Mouse (Mus musculus) stomach, embryonic 16.5 days (tissue): ENCODE measurements at regions not wholly inside any gene's neighbourhood (a gene's known extent, or its start where the extent isn't known, plus 50 kb on each side); places are given as distances from the start of the nearest gene placed in this dataset.

Experiments used
- ATAC-seq: fragments of 200-750 bp; cut with Nextera tagmentation; 2 replicates; pipeline ENCODE4 v1.8.0; 2017; ENCODE audit warnings: moderate number of reproducible peaks, moderate TSS enrichment; ENCODE audit not compliant: insufficient read depth, low FRiP score
- H3K27ac ChIP-seq: fragments of 300-500 bp; sonication (generic); 2 replicates; pipeline ENCODE4 v1.5.1; 2014; ENCODE audit warnings: low read length
- H3K27me3 ChIP-seq: fragments of 300-500 bp; sonication (generic); 2 replicates; pipeline ENCODE4 v1.6.1; 2014; ENCODE audit warnings: low read length, control low read depth, mixed read lengths; ENCODE audit not compliant: control insufficient read depth, insufficient read depth
- H3K36me3 ChIP-seq: fragments of 300-500 bp; sonication (generic); 2 replicates; pipeline ENCODE4 v1.6.1; 2014; ENCODE audit warnings: low read length; ENCODE audit not compliant: control insufficient read depth, insufficient read depth
- H3K4me1 ChIP-seq: fragments of 300-500 bp; sonication (generic); 2 replicates; pipeline ENCODE4 v1.6.1; 2014; ENCODE audit warnings: low read length, control low read depth, mixed read lengths; ENCODE audit not compliant: control insufficient read depth, insufficient read depth
- H3K4me2 ChIP-seq: fragments of 300-500 bp; sonication (generic); 2 replicates; pipeline ENCODE4 v1.6.1; 2014; ENCODE audit warnings: low read depth, low read length, mixed read lengths
- H3K4me3 ChIP-seq: fragments of 300-500 bp; sonication (generic); replicated peaks from 2 replicates; pipeline ENCODE4 v1.5.1; 2014; ENCODE audit warnings: mild to moderate bottlenecking, low read length
- H3K9ac ChIP-seq: fragments of 300-500 bp; sonication (generic); 2 replicates; pipeline ENCODE4 v1.6.1; 2014; ENCODE audit warnings: low read length
- H3K9me3 ChIP-seq: fragments of 300-500 bp; sonication (generic); replicated peaks from 2 replicates; pipeline ENCODE4 v1.6.1; 2016; ENCODE audit warnings: low read length, control low read depth; ENCODE audit not compliant: control insufficient read depth
- WGBS: fragments of 180-500 bp; shearing (Covaris S2); extraction: QIAGEN DNeasy Blood & Tissue Kit; methylation state at CpG from one replicate; pipeline ENCODE4 v1.1.7; 2014; 5-methylcytosine and 5-hydroxymethylcytosine counted together

DNA sequence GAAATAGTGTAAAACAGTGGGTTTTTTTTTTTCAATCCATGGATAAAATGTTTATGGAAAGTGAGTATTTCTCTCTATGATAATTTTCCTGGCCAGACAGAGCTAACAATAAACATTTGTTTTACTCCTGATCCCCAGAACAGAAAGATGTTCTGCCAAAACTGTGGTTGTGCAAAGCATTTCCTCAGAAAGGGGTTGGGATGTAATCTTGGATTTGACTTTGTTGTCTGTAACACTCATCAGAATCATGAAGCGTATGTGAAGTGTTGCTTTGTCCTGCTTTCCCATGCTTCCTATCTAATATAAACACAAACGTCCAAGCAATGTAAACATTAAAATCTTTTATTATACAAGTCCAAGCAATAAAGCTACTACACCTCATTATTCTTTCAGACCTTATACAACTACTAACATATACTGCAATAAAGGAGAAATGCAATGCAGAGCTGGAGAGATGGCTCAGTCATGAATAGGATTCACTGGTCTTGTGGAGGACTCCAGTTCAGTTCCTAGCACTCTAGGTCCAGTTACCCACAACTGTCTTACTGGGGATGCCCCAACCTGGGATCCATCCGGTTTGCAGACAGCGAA, 766.5 kb upstream of the Frg1 start:
- no peak overlapping the region for H3K4me2 ChIP-seq
- WGBS: 58% methylated on average over 4 of the region's 4 CpGs
- H3K4me3 ChIP-seq: no peak overlapping the region
- no peaks in the 10 kb centered on the region for H3K27me3 ChIP-seq
- no peak for ATAC-seq
- H3K9me3 ChIP-seq: no peaks in the 10 kb centered on the region
- no peaks in the 10 kb centered on the region for H3K36me3 ChIP-seq
- H3K27ac ChIP-seq: no peak overlapping the region
- no peak overlapping the region for H3K9ac ChIP-seq
- no peaks in the 10 kb centered on the region for H3K4me1 ChIP-seq

DNA sequence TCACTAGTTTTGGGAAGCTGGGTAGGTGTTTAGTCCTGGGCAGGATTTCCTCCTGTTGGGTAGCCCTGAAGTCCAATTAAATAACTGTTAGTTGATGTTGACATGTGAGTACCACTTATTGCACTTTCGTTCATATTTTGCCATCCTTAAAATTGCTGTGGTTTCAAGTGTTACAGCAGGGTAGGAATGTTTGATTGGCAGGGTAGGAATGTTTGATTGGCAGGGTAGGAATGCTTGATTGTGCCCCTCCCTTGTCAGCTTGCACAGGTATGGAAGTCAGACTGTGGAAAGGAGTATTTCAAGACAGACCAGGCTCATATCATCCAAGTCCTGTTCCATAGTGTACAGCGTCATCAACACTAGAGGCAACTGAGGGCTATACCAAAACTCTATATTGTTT, 745.6 kb upstream of the Frg1 start:
- Histone ChIP-seq H3K4me2 (no peak overlapping the region), H3K4me1 (no peaks in the 10 kb centered on the region), H3K27ac (no peak overlapping the region), H3K27me3 (no peaks in the 10 kb centered on the region), H3K9ac (no peak overlapping the region), H3K4me3 (no peak overlapping the region), H3K9me3 (no peaks in the 10 kb centered on the region), H3K36me3 (no peaks in the 10 kb centered on the region)
- WGBS: 89% methylated on average over 2 of the region's 2 CpGs
- ATAC-seq: no peak

DNA sequence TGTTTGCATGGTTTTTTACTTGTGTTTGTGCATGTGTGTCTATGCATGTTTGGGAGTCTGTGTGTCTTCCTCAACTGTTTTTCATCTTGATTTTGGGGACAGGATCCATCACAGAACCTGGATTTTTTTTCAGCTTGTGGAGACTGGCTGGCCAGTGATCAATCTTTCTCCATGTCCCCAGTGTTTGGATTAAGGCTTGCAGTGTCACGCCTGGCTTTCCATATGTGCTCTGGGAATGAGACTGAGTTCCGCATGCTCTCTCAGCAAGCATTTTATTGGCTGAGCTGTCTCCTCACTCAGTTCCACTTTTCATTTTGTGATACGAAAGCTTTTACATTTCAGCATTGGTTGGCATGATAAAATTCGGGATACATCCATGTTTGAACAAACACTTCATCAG, 740.1 kb upstream of the Frg1 start:
- Histone ChIP-seq H3K9me3 (no peaks in the 10 kb centered on the region), H3K4me3 (no peak overlapping the region), H3K27me3 (no peaks in the 10 kb centered on the region), H3K27ac (no peak overlapping the region), H3K4me1 (no peaks in the 10 kb centered on the region), H3K36me3 (no peaks in the 10 kb centered on the region), H3K9ac (no peak overlapping the region), H3K4me2 (no peak overlapping the region)
- 47% methylated on average over 4 of the region's 4 CpGs for WGBS
- ATAC-seq: no peak

DNA sequence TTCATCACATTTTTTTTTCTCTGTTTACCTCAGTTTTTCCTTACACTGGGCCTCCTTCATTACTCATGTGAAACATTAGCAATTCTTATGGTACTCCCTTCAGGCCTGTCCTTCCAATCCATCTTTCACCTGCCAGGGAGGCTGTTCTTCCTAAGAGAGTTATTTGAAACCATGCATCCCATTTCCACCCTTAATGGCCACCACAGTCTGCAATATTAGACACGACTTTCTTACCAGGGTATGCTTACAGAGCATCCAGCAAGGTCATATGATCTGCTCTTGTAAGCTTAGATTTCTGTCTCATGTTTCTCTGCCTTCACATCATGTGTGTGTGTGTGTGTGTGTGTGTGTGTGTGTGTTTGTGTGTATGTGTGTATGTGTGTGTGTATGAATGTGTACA, 739.7 kb upstream of the Frg1 start:
- Histone ChIP-seq H3K27ac (no peak overlapping the region), H3K36me3 (no peaks in the 10 kb centered on the region), H3K9ac (no peak overlapping the region), H3K4me2 (no peak overlapping the region), H3K27me3 (no peaks in the 10 kb centered on the region), H3K4me1 (no peaks in the 10 kb centered on the region), H3K4me3 (no peak overlapping the region), H3K9me3 (no peaks in the 10 kb centered on the region)
- ATAC-seq: no peak
- 40% methylated on average over 1 of the region's 1 CpGs for WGBS

DNA sequence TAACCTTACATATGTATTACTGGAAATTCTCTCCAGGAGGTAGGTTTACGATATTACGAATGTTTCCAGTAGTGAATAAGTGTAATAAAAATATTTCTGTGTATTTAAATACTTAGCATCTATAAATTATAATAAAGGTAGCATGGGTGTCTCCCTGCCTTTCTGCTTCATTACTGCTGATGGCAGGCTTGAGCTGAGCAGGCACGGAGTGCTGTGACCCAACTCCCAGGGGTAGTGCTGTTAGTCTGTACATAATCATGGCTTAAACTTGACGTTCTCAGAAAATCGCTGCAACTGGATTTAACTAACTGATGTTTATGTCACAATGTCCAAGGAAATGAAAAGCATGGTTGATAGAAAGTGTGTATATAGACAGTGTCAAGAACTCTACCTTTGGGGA, 727.8 kb upstream of the Frg1 start:
- H3K9me3 ChIP-seq: no peaks in the 10 kb centered on the region
- no peaks in the 10 kb centered on the region for H3K4me1 ChIP-seq
- no peaks in the 10 kb centered on the region for H3K36me3 ChIP-seq
- no peak for ATAC-seq
- H3K4me2 ChIP-seq: no peak overlapping the region
- WGBS: 63% methylated on average over 5 of the region's 5 CpGs
- no peak overlapping the region for H3K9ac ChIP-seq
- H3K4me3 ChIP-seq: no peak overlapping the region
- H3K27ac ChIP-seq: no peak overlapping the region
- H3K27me3 ChIP-seq: no peaks in the 10 kb centered on the region

DNA sequence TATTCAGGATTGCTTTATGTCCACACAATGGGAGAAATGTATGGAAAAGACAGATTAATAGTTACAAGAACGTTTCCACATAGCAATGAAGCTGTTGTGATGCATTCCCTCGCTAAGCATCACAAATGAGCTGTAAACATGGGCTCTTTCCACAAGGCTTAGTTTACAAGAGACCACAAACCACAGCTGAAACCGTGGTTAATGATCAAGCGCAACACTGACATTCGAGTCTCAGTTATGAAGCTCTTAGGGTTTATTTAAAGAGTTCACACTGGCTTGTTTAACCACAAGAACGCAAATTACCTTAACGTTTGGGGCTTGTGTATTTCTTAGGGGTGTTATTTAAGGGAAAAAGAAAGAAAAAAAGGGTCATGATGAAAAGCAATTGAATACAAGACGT, 727.3 kb upstream of the Frg1 start:
- no peaks in the 10 kb centered on the region for H3K36me3 ChIP-seq
- no peak overlapping the region for H3K4me3 ChIP-seq
- H3K4me1 ChIP-seq: no peaks in the 10 kb centered on the region
- H3K27ac ChIP-seq: no peak overlapping the region
- 54% methylated on average over 8 of the region's 8 CpGs for WGBS
- H3K9ac ChIP-seq: no peak overlapping the region
- no peaks in the 10 kb centered on the region for H3K27me3 ChIP-seq
- no peaks in the 10 kb centered on the region for H3K9me3 ChIP-seq
- ATAC-seq: no peak
- H3K4me2 ChIP-seq: no peak overlapping the region

DNA sequence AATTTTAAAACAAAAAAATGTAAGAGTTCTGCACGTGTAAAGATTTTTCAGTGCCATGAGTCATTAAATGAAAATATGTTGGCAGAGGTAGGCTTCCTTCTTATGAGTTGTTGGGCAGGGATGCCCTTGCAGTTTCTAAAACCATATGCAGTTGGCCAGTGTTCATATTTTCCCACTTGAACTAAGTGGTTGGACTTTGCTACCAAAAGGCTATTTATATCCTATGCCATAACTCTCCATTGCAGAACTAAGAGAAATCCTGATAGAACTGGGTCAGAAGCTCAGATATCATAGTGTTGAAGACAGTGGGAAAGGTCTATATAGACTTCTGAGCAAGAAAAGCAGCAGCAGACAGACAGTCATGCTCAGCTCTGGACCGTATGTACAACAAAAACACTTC, 690.7 kb upstream of the Frg1 start:
- H3K9me3 ChIP-seq: no peaks in the 10 kb centered on the region
- H3K4me1 ChIP-seq: no peaks in the 10 kb centered on the region
- WGBS: 84% methylated on average over 2 of the region's 2 CpGs
- no peak overlapping the region for H3K4me3 ChIP-seq
- H3K27ac ChIP-seq: no peak overlapping the region
- no peaks in the 10 kb centered on the region for H3K27me3 ChIP-seq
- H3K4me2 ChIP-seq: no peak overlapping the region
- H3K36me3 ChIP-seq: no peaks in the 10 kb centered on the region
- no peak for ATAC-seq
- no peak overlapping the region for H3K9ac ChIP-seq

DNA sequence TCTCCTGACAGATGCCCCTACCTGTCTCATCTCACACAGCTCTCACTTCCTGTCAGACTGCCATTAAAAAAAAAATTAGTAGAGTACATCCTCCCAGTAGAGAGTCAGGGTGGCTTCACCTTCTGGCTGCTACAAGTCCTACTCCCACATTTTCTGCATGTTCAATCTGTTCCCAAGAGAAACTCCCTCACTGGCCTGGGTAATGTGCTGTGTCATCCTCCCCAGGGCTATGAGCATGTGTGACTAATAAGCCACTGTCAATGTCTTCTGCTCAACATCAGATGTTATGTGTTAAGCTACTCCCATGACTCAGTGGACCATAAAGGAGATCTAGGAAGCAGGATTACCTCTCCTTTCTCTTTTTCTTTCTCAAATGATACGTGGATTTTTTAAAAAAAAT, 652.4 kb upstream of the Frg1 start:
- Histone ChIP-seq H3K27ac (no peak overlapping the region), H3K4me2 (no peak overlapping the region), H3K27me3 (no peaks in the 10 kb centered on the region), H3K4me3 (no peak overlapping the region), H3K9ac (no peak overlapping the region), H3K36me3 (no peaks in the 10 kb centered on the region), H3K4me1 (no peaks in the 10 kb centered on the region), H3K9me3 (no peaks in the 10 kb centered on the region)
- no peak for ATAC-seq
- 77% methylated on average over 1 of the region's 1 CpGs for WGBS

DNA sequence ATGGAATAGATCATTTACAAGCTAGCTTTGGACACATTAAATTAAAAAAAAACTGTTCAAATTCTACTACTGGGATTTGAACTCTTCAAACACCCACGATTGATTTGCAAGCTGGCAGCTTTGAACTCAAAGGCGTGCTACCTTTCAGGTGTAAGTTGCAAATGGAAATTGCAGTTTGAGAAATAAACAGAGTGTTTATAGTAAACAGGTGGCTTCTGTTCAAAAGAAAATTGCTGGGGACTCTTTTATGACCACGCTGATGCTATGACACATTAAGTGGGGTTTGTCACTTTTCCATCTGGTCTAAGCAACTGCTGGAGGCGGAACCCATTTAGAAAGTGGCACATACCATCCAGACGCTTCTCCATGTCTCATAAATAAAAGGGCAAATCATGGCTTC, 626.7 kb upstream of the Frg1 start:
- no peaks in the 10 kb centered on the region for H3K9me3 ChIP-seq
- H3K4me1 ChIP-seq: no peaks in the 10 kb centered on the region
- H3K9ac ChIP-seq: no peak overlapping the region
- no peak overlapping the region for H3K4me3 ChIP-seq
- H3K27ac ChIP-seq: no peak overlapping the region
- no peaks in the 10 kb centered on the region for H3K36me3 ChIP-seq
- ATAC-seq: no peak
- no peak overlapping the region for H3K4me2 ChIP-seq
- H3K27me3 ChIP-seq: no peaks in the 10 kb centered on the region
- 64% methylated on average over 5 of the region's 5 CpGs for WGBS

DNA sequence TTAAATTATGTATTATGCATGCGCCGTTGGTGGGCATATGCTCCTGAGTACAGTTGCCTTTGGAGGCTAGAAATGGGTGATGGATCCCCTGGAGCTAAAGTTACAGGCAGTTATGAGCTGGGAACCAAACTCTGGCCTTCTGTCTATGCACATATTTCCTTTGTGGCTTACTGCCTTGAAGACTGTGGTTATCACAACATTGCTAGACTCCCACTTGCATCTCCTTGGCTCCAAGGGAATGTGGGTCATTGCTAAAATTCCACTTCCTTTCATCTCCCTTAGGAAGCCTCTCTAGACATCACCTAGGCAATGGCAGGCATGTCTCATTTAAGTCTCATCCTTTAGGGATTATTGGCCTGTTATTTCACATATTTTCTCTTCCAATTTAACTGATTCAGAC, 622.4 kb upstream of the Frg1 start:
- H3K9me3 ChIP-seq: no peaks in the 10 kb centered on the region
- no peak for ATAC-seq
- no peak overlapping the region for H3K27ac ChIP-seq
- no peak overlapping the region for H3K4me2 ChIP-seq
- H3K9ac ChIP-seq: no peak overlapping the region
- 96% methylated on average over 2 of the region's 2 CpGs for WGBS
- no peaks in the 10 kb centered on the region for H3K27me3 ChIP-seq
- H3K36me3 ChIP-seq: no peaks in the 10 kb centered on the region
- H3K4me1 ChIP-seq: no peaks in the 10 kb centered on the region
- H3K4me3 ChIP-seq: no peak overlapping the region
